Mouse (Mus musculus) heart, embryonic 16.5 days (tissue): ENCODE measurements around the gene Plac9a. TPM values are rescaled to one million over a fixed set of nuclear protein-coding genes. Genes with fewer than 3 reads are reported as not detected.
A peak's percentile ranks its signal among the peaks of the same experiment; 100 is the strongest.
"Not testable (repeated sequence)": the region's sequence is repeated elsewhere in the genome, so short reads cannot be mapped to it uniquely, and the experiment has no call there.

ENCODE experiments used
- ATAC-seq: fragments of 200-750 bp; cut with Nextera tagmentation; replicated peaks from 2 replicates; pipeline ENCODE4 v1.8.0; 2017; ENCODE audit warnings: moderate number of reproducible peaks; ENCODE audit not compliant: insufficient read depth, low FRiP score; ENCODE audit errors: extremely low read depth
- H3K27ac ChIP-seq: fragments of 300-500 bp; sonication (generic); 2 replicates; pipeline ENCODE4 v1.5.1; 2014; ENCODE audit warnings: mild to moderate bottlenecking, low read length, control low read depth, moderate library complexity
- H3K27me3 ChIP-seq: fragments of 300-500 bp; sonication (generic); 2 replicates; pipeline ENCODE4 v1.6.1; 2014; ENCODE audit warnings: low read length, mixed read lengths; ENCODE audit not compliant: control insufficient read depth, insufficient read depth
- H3K36me3 ChIP-seq: fragments of 300-500 bp; sonication (generic); 2 replicates; pipeline ENCODE4 v1.6.1; 2014; ENCODE audit not compliant: control insufficient read depth, insufficient read depth
- H3K4me1 ChIP-seq: fragments of 300-500 bp; sonication (generic); 2 replicates; pipeline ENCODE4 v1.6.1; 2014; ENCODE audit warnings: low read length, mixed read lengths; ENCODE audit not compliant: control insufficient read depth, insufficient read depth
- H3K4me2 ChIP-seq: fragments of 300-500 bp; sonication (generic); 2 replicates; pipeline ENCODE4 v1.6.1; 2014; ENCODE audit warnings: low read depth, mild to moderate bottlenecking, control low read depth, low read length
- H3K4me3 ChIP-seq: fragments of 300-500 bp; sonication (generic); 2 replicates; pipeline ENCODE4 v1.5.1; 2014; ENCODE audit warnings: mild to moderate bottlenecking, control low read depth, low read length
- H3K9ac ChIP-seq: fragments of 300-500 bp; sonication (generic); 2 replicates; pipeline ENCODE4 v1.6.1; 2014; ENCODE audit warnings: low read length, control low read depth
- H3K9me3 ChIP-seq: fragments of 300-500 bp; sonication (generic); replicated peaks from 2 replicates; pipeline ENCODE4 v1.6.1; 2016; ENCODE audit warnings: low read length; ENCODE audit not compliant: control insufficient read depth
- WGBS: fragments of 180-500 bp; shearing (Covaris S2); extraction: QIAGEN DNeasy Blood & Tissue Kit; methylation state at CpG from one replicate; pipeline ENCODE4 v1.1.7; 2014; 5-methylcytosine and 5-hydroxymethylcytosine counted together
- polyA plus RNA-seq: library from polyadenylated mRNA; unstranded; fragments of >200 nt; fragmentation: Nextera tagmentation; extraction: Ambion mirVana; gene quantifications from 2 replicates; pipeline ENCODE4 v1.2.1, GENCODE M21; 2015

The Plac9a gene
- 0.38 and 0.40 TPM in 2 replicates for polyA plus RNA-seq

- not testable (repeated sequence) for ATAC-seq, H3K27ac ChIP-seq, H3K9ac ChIP-seq, H3K4me2 ChIP-seq, H3K36me3 ChIP-seq, H3K27me3 ChIP-seq, H3K4me1 ChIP-seq, H3K9me3 ChIP-seq, H3K4me3 ChIP-seq
- WGBS: no CpG with 5 or more reads among the region's 10 CpGs
These were observed at the start of gene Plac9a for GRCm38 (mm10) chr14:25903000-25903399. TSS of gene Plac9a (minus strand) at chr14:25903100.

GRCm38 (mm10) chr14:25938004-25938403, 35.1 kb upstream of the Plac9a start, which contains the start of gene Cphx1:
TSS of gene Cphx1 (plus strand) at chr14:25938304.
- not testable (repeated sequence) for H3K9me3 ChIP-seq, H3K4me2 ChIP-seq, H3K36me3 ChIP-seq, H3K27me3 ChIP-seq, H3K4me1 ChIP-seq, H3K4me3 ChIP-seq, H3K9ac ChIP-seq, H3K27ac ChIP-seq, ATAC-seq
- no CpG with 5 or more reads among the region's 8 CpGs for WGBS

DNA sequence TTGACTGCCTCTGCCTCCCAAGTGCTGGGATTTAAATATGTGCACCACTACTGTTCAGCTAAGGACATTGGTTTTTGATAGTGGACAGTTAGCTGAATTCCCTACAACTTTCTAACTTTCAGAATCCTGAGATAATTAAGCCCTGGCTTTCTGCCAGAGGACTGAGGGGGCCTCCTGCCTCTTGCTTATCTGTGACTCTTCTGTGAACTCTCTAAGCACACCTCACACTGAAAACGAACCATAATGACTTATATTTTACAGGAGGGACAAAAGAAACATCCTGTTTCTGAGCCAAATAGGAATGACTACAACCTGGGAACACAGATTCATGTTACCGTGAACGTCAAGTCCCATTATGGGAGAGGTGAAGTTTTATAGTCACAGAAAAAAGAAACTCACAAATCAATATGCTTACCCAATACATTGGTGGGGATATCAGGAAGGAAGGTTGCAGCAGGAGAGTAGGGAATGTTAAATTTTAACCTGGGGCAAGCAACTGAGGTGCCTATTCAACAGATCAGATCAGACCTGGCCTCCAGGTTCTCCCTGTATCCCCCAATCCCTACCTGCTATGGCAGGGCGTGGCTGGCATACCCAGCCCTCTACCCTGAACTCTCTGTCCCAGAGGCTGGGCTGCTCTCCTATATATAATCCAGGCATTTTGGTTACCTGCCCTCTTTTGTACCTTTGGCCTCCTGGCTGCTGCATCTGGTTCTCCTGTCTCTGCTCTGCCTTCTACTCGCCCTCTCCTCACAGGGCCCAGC, 34.1 kb upstream of the Plac9a start:
- not testable (repeated sequence) for H3K27me3 ChIP-seq, H3K4me1 ChIP-seq, ATAC-seq, H3K4me3 ChIP-seq, H3K9ac ChIP-seq, H3K36me3 ChIP-seq, H3K9me3 ChIP-seq, H3K27ac ChIP-seq, H3K4me2 ChIP-seq
- no CpG with 5 or more reads among the region's 5 CpGs for WGBS

- not testable (repeated sequence) for H3K4me3 ChIP-seq, H3K9me3 ChIP-seq, H3K27me3 ChIP-seq, H3K4me2 ChIP-seq, H3K4me1 ChIP-seq, H3K27ac ChIP-seq, H3K36me3 ChIP-seq, H3K9ac ChIP-seq
- WGBS: no CpG with 5 or more reads among the region's 10 CpGs
- ATAC-seq: peak; percentile 83
These were observed 24.6 kb upstream of the Plac9a start, which contains the start of gene Tmem254a for GRCm38 (mm10) chr14:25927562-25927881. TSS of gene Tmem254a (minus strand) at chr14:25927672.

DNA sequence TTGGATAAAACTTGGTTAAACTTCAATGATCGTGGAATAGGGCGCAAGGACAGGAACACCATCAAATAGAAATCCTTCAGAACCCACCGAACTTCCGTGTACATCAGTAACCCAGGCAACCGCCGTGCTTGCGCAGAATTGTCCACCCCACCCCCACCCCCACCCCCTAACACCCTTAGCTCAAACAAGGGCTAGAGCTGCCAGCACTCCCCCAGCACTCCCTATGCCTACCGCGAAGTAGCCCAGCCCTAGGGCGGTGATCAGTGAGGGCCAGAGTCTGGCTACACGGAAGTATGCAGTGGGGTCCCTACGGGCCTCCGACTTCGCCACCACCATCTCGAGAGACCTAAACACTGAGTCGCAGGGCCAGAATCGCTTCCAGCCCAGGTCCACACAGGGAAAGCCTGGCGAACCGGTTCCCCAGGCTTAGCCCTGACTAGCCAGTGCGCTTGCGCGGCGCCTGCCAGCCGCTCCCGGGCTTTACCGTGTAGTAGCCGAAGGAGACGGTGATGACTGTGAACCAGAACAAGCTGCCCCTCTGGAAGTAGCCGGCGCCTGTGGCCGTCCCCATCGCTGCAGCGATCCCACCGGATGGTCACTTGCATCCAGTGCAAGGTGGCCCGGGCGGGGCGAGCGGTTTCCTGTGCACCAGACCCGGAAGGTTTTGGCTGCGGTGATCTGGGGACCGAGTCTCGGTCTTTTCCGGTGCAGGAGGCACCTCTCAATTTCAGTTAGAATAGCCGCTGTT, 24.1 kb upstream of the Plac9a start:
- not testable (repeated sequence) for H3K9ac ChIP-seq, H3K9me3 ChIP-seq, H3K4me3 ChIP-seq, H3K27me3 ChIP-seq, H3K4me1 ChIP-seq, H3K27ac ChIP-seq, H3K4me2 ChIP-seq, H3K36me3 ChIP-seq
- WGBS: no CpG with 5 or more reads among the region's 44 CpGs
- peak; percentile 70 for ATAC-seq

DNA sequence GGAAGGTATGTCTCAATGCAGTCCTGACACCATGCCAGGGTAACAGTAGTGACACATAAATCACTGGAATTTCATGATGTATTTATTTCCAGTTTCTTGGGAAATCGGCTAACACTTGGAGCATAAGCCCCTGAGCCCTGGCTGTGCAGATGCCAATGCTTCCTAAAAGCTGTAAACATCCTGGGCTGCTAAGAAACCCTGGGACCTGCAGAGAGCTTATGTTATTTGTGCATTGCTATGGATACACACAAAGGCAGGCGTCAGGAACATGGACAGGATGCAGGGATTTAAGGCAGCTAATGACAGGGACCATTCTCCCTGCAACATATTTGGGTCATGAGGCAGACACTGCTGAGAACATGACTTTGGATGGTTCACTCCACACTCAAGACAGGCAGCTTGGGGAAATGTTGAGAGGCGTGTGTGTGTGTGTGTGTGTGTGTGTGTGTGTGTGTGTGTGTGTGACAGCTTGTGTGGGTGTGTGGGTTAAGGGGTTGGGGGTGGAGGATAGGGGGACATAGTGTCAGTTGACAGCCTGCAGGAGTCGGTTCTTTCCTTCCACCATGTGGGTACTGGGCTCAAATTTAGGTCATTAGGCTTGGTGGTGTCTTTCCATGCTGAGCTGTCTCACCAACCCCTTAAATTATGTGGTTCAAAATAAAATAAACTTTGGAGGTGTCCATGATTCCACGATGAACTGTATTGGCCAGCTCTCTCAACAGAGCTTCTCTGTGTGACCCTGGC, 15.7 kb upstream of the Plac9a start:
- not testable (repeated sequence) for H3K27me3 ChIP-seq, H3K27ac ChIP-seq, H3K4me3 ChIP-seq, H3K36me3 ChIP-seq, H3K4me1 ChIP-seq, H3K9me3 ChIP-seq, H3K9ac ChIP-seq, H3K4me2 ChIP-seq, ATAC-seq
- WGBS: no CpG with 5 or more reads among the region's 5 CpGs

GRCm38 (mm10) chr14:25908976-25909375, 6.1 kb upstream of the Plac9a start:
- not testable (repeated sequence) for H3K4me1 ChIP-seq, H3K36me3 ChIP-seq, H3K27me3 ChIP-seq, H3K9me3 ChIP-seq, H3K4me3 ChIP-seq, H3K4me2 ChIP-seq, ATAC-seq, H3K9ac ChIP-seq, H3K27ac ChIP-seq
- WGBS: no CpG with 5 or more reads among the region's 8 CpGs

- H3K27ac ChIP-seq, ATAC-seq, H3K36me3 ChIP-seq, H3K4me2 ChIP-seq, H3K4me1 ChIP-seq, H3K4me3 ChIP-seq, H3K27me3 ChIP-seq, H3K9ac ChIP-seq, H3K9me3 ChIP-seq: not testable (repeated sequence)
- no CpG with 5 or more reads among the region's 9 CpGs for WGBS
These were observed 4.4 kb upstream of the Plac9a start for GRCm38 (mm10) chr14:25907272-25907671.

GRCm38 (mm10) chr14:25905243-25905642, 2.3 kb upstream of the Plac9a start:
- 70% methylated on average over 1 of the region's 5 CpGs for WGBS
- not testable (repeated sequence) for ATAC-seq

More at GRCm38 (mm10) chr14:25905243-25905642, 2.3 kb upstream of the Plac9a start:
- not testable (repeated sequence) for H3K4me2 ChIP-seq, H3K27ac ChIP-seq, H3K9ac ChIP-seq, H3K4me3 ChIP-seq, H3K9me3 ChIP-seq, H3K4me1 ChIP-seq, H3K27me3 ChIP-seq, H3K36me3 ChIP-seq
